Mouse (Mus musculus) thymus, postnatal 14 days (tissue): Measurements from ENCODE around the gene Rora.

Experiments
- DNase-seq: peaks from one replicate; pipeline ENCODE4 v3.0.0; 2021

Rora gene

DNA sequence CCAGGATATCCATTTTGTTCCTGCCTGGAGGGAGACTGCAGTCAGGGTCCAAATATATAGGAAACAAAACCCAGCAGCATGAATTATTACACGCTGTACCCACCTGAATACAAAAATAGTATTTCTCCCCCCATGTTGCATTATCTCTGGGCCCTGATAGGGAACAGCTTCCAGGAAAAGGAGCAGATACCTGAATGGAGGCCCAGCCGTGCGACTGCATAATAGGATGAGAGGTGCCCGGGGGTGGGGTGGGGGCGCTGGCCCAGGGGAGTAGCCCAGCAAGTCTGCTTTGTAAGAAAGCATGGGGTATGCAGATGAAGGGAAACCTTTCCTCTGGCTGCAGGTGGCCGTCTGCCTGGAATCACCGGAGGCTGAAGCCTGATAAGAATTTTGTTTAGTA is 108.1 kb downstream of the Rora start:
- no peak for DNase-seq

DNA sequence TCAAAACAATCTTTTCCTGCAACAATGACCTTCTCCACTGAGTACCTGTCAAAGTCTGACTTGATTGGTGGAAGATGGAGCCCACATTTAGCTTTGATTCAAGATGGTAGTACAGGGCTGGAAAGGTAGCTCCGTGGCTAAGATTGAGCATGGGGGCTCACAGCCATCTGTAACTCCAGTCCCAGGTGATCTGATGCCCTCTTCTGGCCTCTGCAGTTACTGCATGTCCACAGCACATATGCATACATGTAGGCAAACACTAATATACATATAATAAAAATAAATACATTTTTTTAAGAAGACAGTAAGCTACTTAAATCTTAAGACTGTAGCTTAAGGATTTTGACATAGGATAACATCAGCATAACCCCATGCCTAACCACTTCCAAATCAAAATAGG is 112.0 kb downstream of the Rora start:
- peak; percentile 15 for DNase-seq

- no peak for DNase-seq
These were observed 116.1 kb downstream of the Rora start for GRCm38 (mm10) chr9:68769638-68770037.

GRCm38 (mm10) chr9:68771383-68771782 is 117.8 kb downstream of the Rora start:
- no peak for DNase-seq

DNA sequence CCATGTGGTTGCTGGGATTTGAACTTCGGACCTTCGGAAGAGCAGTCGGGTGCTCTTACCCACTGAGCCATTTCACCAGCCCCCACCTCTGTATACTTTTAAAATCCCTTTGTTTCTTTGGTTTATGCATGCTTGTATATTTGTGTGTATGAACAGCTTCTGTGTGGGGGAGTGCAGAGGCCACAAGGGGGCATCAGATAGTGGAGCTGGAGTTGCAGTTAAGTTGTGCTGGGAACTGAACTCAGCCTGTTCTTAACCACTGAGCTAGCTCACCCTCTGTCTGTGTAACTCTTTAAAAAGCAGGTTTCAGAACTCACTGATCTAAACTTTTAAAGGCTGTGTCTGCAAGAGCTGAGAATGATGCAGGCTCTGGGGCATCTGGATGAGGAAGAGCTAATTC is 120.2 kb downstream of the Rora start:
- no peak for DNase-seq

GRCm38 (mm10) chr9:68782011-68782410 is 128.4 kb downstream of the Rora start:
- DNase-seq, result no peak

DNA sequence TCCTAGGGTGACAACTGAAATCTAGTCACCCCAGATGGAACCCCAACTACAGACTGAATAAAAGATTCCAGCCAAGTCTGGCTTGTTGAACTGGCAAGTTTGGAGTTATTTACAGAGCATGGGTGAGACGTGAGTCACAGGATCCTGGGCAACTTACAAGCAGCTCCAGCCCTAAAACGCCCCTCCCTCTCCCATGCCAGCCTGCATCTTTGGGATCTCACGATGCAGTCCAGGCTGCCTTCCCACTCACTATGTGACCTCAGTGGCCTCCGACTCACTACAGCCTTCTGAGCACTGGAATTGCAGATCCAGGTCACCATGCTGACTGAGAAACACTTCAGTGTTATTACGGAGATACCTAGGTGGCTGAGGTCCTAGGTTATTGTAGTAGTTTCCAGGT is 129.0 kb downstream of the Rora start:
- no peak for DNase-seq

DNA sequence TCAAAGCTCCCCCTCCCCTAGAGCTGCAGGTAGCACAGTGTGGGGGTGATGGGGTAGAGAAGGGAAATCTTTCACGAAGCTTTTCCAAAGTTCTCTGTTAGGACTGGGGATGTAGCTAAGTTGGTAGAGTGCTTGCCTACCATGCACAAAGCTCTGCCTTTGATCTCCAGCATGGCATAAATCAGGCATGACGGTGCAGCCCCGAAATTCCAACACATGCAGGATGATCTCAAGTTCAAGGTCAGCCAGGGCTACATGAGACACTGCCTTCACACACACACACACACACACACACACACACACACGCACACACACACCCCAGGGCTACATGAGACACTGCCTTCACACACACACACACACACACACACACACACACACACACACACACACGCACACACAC is 129.7 kb downstream of the Rora start:
- DNase-seq, result no peak

DNA sequence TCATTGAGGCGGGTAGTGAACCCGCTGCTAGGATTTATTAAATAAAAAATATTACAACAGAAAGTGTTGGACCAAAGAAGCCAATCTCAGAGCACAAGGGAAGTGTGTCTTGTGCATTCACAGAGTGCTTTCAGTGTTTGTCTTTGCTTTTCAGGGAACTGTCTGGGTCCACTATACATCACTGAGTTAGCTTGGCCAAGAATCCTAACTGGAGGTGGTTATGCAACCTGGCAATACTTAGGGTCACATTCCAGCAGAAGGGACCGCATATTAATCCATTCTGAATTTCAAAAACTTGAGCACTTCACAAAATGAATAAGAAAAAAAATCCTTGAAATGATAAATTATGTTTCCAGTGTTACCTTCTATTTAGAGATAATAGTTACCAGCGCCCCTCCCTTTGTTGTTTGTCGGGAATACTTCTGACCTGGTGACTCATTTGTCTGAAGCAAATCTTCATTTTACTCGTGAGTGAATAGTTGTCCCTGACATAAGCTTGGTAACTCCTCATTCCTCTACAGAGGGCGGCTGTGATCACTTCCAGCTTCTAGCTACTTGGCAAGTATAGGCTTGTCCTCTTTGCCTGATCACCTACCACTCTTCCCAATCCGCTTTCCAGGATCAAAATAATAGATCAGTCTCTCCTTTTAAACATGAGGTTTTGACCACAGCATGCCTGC is 133.2 kb downstream of the Rora start:
- no peak for DNase-seq

DNA sequence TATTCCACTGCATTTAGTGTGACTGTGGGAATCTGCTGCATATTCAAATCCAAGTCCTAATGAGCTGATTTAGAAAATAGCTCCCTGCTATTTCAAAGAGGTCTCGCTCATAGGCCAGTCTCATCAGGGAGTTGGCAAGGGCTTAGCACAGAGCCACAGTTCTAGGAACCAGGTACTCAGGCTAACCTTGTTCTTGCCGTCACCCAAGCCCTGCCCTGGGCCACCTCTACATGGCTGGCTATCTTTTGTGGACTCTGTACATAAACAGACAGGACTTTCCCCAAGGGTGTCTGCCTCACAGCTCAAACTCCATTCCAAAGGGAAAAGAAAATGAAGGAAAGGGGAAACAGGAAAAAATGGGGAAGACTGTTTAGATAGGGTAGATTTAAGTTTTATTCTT is 134.1 kb downstream of the Rora start:
- no peak for DNase-seq

GRCm38 (mm10) chr9:68790922-68791321 is 137.3 kb downstream of the Rora start:
- DNase-seq, result no peak

- no peak for DNase-seq
These were observed 138.5 kb downstream of the Rora start for GRCm38 (mm10) chr9:68791982-68792540.

- DNase-seq, result no peak
These were observed 141.7 kb downstream of the Rora start for GRCm38 (mm10) chr9:68795314-68795713.

- no peak for DNase-seq
These were observed 144.6 kb downstream of the Rora start for GRCm38 (mm10) chr9:68798221-68798620.

GRCm38 (mm10) chr9:68799065-68799464 is 145.5 kb downstream of the Rora start:
- DNase-seq, result no peak

- DNase-seq, result no peak
These were observed 150.6 kb downstream of the Rora start for GRCm38 (mm10) chr9:68804229-68804628.

- DNase-seq, result no peak
These were observed 152.2 kb downstream of the Rora start for GRCm38 (mm10) chr9:68805776-68806175.

DNA sequence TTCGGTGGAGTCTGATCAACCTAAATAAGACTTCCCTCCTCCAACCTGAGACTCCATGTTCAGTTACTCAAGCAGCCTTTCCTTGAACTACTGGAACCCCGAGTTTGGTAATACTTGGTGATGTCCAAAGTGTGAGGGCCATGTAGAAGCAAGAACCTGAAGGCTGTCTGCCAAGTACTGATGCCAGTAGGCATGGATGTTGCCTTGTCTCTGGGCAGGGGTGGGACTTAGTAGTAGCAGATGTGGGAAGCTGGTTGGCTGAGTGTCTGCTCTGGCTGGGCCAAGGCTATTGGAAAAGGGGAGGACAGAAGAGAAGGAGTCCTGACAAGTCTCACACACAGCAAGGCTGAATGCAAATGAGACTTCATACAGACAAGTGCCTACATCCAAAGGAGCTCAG is 154.1 kb downstream of the Rora start:
- DNase-seq, result no peak

DNA sequence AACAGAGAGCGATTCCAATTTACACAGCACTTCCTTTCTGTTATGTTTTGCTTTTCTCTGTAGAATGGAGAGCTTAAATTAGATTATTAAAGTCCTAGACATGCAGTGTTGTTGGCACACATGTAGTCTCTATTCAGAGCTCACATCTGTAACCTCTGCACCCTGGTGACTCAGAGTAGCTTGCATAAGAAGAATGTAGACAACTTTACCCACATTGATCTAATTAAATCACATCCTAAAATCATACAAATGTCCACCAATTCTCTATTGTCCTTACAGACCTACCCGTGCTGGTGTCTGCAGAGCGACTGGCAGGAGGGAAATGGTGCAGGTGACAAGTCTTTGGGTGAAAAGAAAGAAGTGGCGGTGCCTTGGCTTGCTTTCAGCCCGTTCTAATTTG is 155.9 kb downstream of the Rora start:
- DNase-seq, result no peak

DNA sequence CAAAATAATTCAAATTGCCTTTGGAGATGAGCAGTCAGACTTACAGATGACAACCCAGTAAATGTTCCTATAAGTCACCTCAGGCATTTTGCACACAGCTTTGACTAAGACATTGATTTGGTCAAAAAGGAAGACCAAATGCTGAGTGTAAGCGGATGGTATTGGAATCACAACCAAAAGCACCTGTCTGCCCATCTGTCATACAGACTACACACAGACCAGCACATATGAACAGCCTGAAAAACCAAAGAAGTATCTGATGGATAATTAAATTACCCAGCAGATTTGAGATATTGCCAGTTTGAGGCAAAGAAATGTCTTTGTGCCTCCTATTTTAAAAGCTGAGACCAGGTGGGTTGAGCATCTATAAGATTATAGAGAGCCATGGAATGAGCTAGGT is 161.1 kb downstream of the Rora start:
- DNase-seq, result no peak

DNA sequence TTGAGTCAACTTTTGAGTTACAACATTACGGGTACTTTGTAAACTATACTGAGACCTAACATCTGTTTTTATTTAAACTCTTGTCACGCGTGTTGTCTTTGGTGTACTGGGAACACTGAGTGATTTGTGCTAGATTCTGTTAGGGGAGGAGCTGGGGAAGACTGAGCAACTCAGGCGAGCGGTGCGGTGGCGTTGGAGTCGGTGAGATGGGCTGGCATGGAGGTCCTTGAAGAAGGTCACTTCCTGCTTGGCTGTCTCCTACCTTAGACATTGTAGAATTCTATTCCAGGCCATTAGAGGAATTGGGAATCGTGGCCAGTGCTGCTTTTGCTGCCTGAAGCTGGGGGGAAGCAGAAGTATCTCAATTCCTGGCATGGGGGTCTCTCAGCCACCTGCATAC is 162.3 kb downstream of the Rora start:
- DNase-seq, result no peak

- DNase-seq, result no peak
These were observed 166.4 kb downstream of the Rora start for GRCm38 (mm10) chr9:68820036-68820435.

DNA sequence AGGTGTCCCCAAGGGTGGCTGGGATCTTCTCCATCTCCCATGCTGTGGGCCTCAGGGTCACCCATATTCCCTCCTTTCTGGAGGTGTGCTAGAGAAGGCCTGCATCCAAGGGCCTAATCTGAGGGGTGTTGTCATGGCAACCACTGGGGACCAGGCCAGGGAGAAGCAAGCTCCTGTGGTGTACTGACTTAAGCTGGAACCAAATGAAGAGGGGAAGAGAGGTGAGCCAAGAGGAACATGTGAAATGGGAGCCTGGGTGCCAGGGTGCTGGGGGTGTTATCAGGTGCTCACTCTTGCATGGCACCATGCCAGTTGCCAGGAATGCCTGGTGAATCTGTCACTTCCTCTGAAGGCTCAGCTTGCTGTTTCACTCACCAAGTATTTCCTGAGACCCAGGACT is 166.9 kb downstream of the Rora start:
- DNase-seq, result no peak

DNA sequence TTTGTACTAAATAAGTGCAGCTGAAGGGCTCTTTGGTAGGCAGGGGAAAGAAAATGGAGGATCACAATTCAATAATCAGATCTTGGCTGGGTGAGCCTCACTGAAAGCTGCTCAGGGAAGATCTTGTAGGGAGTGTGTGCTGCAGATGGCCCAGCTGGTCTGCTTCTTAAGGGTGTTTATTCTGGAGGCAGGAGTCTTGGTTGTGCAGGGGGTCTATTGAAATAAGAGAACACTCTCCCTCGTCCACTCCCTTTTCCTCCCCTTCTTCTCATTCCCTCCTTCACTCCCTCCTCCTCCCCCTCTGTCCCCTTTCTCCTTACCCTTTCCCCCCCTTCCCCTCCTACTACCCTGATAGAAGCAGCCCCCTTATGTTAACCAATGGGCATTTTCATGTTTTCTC is 167.8 kb downstream of the Rora start:
- no peak for DNase-seq

GRCm38 (mm10) chr9:68823292-68823691 is 169.7 kb downstream of the Rora start:
- DNase-seq, result no peak
